ENCODE assay signal across 9 mouse cellular contexts in genomic region chr10:75318206-75318605, GRCm38 (mm10). TPM values are rescaled to one million over a fixed set of nuclear protein-coding genes. Genes with fewer than 3 reads are reported as not detected.
DNase-seq lines count a peak whose midpoint lies in the region; ATAC-seq and TF ChIP-seq lines count a peak whose summit lies in the region.
"Had no signal": no experiment of that assay in that cellular context is flagged by ENCODE, and none has a peak within 500 bp of the region (broad histone marks: within the 10 kb centered on the region; RNA-seq: fewer than 3 reads in every experiment).

No protein-coding gene starts in this region.

- no peak for TF ChIP-seq POLR2A in limb, embryonic 14.5 days (IDR thresholded peaks at IDR 0.05; ENCODE audit: borderline replicate concordance, extremely low read depth, insufficient read depth, insufficient read length)
- no peak for TF ChIP-seq POLR2A in small intestine, adult 2 months (IDR thresholded peaks at IDR 0.05; ENCODE audit: low read depth, low read length)

- peak overlapping the region; percentile 53 for H3K4me3 ChIP-seq in forebrain, embryonic 10.5 days
- H3K4me3 ChIP-seq in forebrain, embryonic 12.5 days (replicated peaks): no peak overlapping the region
- H3K4me3 ChIP-seq in lung, postnatal 0 days (ENCODE audit: low read depth, low read length): peak overlapping the region; percentile 60
- peak overlapping the region; percentile 50; the same call in 1 of the 2 replicates for H3K4me3 ChIP-seq in limb, embryonic 14.5 days (replicated peaks; ENCODE audit: low read length)
- H3K4me3 ChIP-seq in small intestine, adult 2 months (ENCODE audit: low read depth, low read length): peak overlapping the region; percentile 69

- peaks cover 50% of the 10 kb centered on the region for H3K27me3 ChIP-seq in forebrain, embryonic 10.5 days (ENCODE audit: poor library complexity, severe bottlenecking)
- peaks cover 39% of the 10 kb centered on the region for H3K27me3 ChIP-seq in forebrain, embryonic 12.5 days
- H3K27me3 ChIP-seq in lung, postnatal 0 days (replicated peaks; ENCODE audit: insufficient read depth, low read length): no peaks in the 10 kb centered on the region
- H3K27me3 ChIP-seq in limb, embryonic 14.5 days (ENCODE audit: control insufficient read depth, insufficient read depth, low read length): peaks cover 26% of the 10 kb centered on the region
- 0 out of 2 replicates have a peak, but pooled peaks cover 9% of the 10 kb centered on the region for H3K27me3 ChIP-seq in small intestine, adult 2 months (ENCODE audit: control insufficient read depth, insufficient read depth, low read length)

- no peak for DNase-seq in forebrain, embryonic 10.5 days (ENCODE audit: extremely low spot score, low spot score)
- DNase-seq in lung, postnatal 0 days (ENCODE audit: low spot score): no peak
- no peak for DNase-seq in lung, postnatal 25 days (ENCODE audit: low spot score)
- DNase-seq in limb, embryonic 14.5 days (ENCODE audit: low spot score): no peak
- DNase-seq in frontal cortex, postnatal 36 days (ENCODE audit: low spot score in 2 of 2): no peak
- DNase-seq: kidney, adult 9 months had no signal

- H3K9ac ChIP-seq in forebrain, embryonic 12.5 days: no peak overlapping the region
- no peak overlapping the region for H3K9ac ChIP-seq in lung, postnatal 0 days (replicated peaks; ENCODE audit: low read depth)
- no peak overlapping the region for H3K9ac ChIP-seq in limb, embryonic 14.5 days (ENCODE audit: low read depth, low read length, severe bottlenecking)

- 79% methylated on average over 6 of the region's 6 CpGs for WGBS in forebrain, embryonic 10.5 days
- 91% methylated on average over 6 of the region's 6 CpGs for WGBS in forebrain, embryonic 12.5 days
- 68% methylated on average over 6 of the region's 6 CpGs for WGBS in lung, postnatal 0 days
- WGBS in limb, embryonic 14.5 days: 85% methylated on average over 6 of the region's 6 CpGs
- 68% methylated on average over 6 of the region's 6 CpGs for whole genome bisulfite sequencing in small intestine, adult 2 months

- no peak for TF ChIP-seq EP300 in lung, postnatal 0 days (IDR thresholded peaks at IDR 0.05)

- H3K4me1 ChIP-seq in forebrain, embryonic 10.5 days: peaks cover 28% of the 10 kb centered on the region
- peaks cover 15% of the 10 kb centered on the region for H3K4me1 ChIP-seq in forebrain, embryonic 12.5 days
- peaks cover 6% of the 10 kb centered on the region; the same call in 1 of the 2 replicates for H3K4me1 ChIP-seq in lung, postnatal 0 days (ENCODE audit: insufficient read depth, low read depth, low read length)
- H3K4me1 ChIP-seq in limb, embryonic 14.5 days (ENCODE audit: control insufficient read depth, insufficient read depth, low read length): peaks cover 9% of the 10 kb centered on the region
- peaks cover 8% of the 10 kb centered on the region for H3K4me1 ChIP-seq in small intestine, adult 2 months (ENCODE audit: control insufficient read depth, insufficient read depth, insufficient read length, low read length)

- ATAC-seq in forebrain, embryonic 12.5 days (ENCODE audit: low FRiP score): no peak
- ATAC-seq in lung, postnatal 0 days: no peak
- ATAC-seq in limb, embryonic 14.5 days (ENCODE audit: low FRiP score, low read depth): no peak
- no peak for ATAC-seq in inflammation-experienced regulatory T-cells, adult 6 months

- TF ChIP-seq CTCF in lung, postnatal 0 days (IDR thresholded peaks at IDR 0.05): no peak
- TF ChIP-seq CTCF in small intestine, adult 2 months (IDR thresholded peaks at IDR 0.05; ENCODE audit: extremely low read depth, insufficient read length, insufficient replicate concordance, low read depth, low read length): no peak

- no peak overlapping the region for H3K27ac ChIP-seq in forebrain, embryonic 10.5 days
- H3K27ac ChIP-seq in forebrain, embryonic 12.5 days: no peak overlapping the region
- H3K27ac ChIP-seq in lung, postnatal 0 days (ENCODE audit: low read length): no peak overlapping the region
- no peak overlapping the region for H3K27ac ChIP-seq in limb, embryonic 14.5 days (replicated peaks; ENCODE audit: low read depth, low read length)
- no peak overlapping the region for H3K27ac ChIP-seq in small intestine, adult 2 months (ENCODE audit: insufficient read depth, low read depth, low read length)

- no peak overlapping the region for H3K4me2 ChIP-seq in forebrain, embryonic 12.5 days
- peak overlapping the region; percentile 73 for H3K4me2 ChIP-seq in lung, postnatal 0 days (replicated peaks; ENCODE audit: low read depth, low read length)
- H3K4me2 ChIP-seq in limb, embryonic 14.5 days (replicated peaks; ENCODE audit: low read depth, low read length, severe bottlenecking): no peak overlapping the region

- no peaks in the 10 kb centered on the region for H3K9me3 ChIP-seq in forebrain, embryonic 10.5 days
- H3K9me3 ChIP-seq in forebrain, embryonic 12.5 days: no peaks in the 10 kb centered on the region
- no peaks in the 10 kb centered on the region for H3K9me3 ChIP-seq in lung, postnatal 0 days (ENCODE audit: low read length)
- no peaks in the 10 kb centered on the region for H3K9me3 ChIP-seq in limb, embryonic 14.5 days (ENCODE audit: control insufficient read depth, low read length)

- peaks cover 2% of the 10 kb centered on the region; the same call in 1 of the 2 replicates for H3K36me3 ChIP-seq in forebrain, embryonic 10.5 days (replicated peaks)
- H3K36me3 ChIP-seq in forebrain, embryonic 12.5 days (replicated peaks): peaks cover 2% of the 10 kb centered on the region; the same call in 1 of the 2 replicates
- no peaks in the 10 kb centered on the region for H3K36me3 ChIP-seq in lung, postnatal 0 days (ENCODE audit: insufficient read depth, low read length)
- H3K36me3 ChIP-seq in limb, embryonic 14.5 days (ENCODE audit: control insufficient read depth, insufficient read depth, low read length): no peaks in the 10 kb centered on the region
- peaks cover 1% of the 10 kb centered on the region; the same call in 1 of the 2 replicates for H3K36me3 ChIP-seq in small intestine, adult 2 months (ENCODE audit: control insufficient read depth, insufficient read depth, low read length)

RNA-seq across cellular contexts. Expression of gene Adora2a, which starts 1.5 kb away (rescaled TPM):
- polyA plus RNA-seq in forebrain, embryonic 10.5 days (2016; fragmentation: Nextera tagmentation; extraction: Ambion mirVana): 2.0 and 2.5 TPM in 2 replicates
- polyA plus RNA-seq in forebrain, embryonic 12.5 days (2016; fragmentation: Nextera tagmentation; extraction: Ambion mirVana): 3.2 and 3.6 TPM in 2 replicates
- polyA plus RNA-seq in lung, postnatal 0 days (2015; fragmentation: Nextera tagmentation; extraction: Ambion mirVana): 4.3 and 5.4 TPM in 2 replicates
- polyA plus RNA-seq in limb, embryonic 14.5 days (2012; rRNA removed): 4.7 and 6.4 TPM in 2 replicates
- 3.3 and 4.2 TPM in 2 replicates for polyA plus RNA-seq in limb, embryonic 14.5 days (2014; fragmentation: Nextera tagmentation; extraction: Ambion mirVana)
- 2.5 and 7.5 TPM in 2 replicates for polyA plus RNA-seq in small intestine, adult 2 months (2012; rRNA removed)
- 10 to 100 TPM; 16.5 to 35.9 (median 32.7) TPM for polyA plus RNA-seq in inflammation-experienced regulatory T-cells, adult 6 months (2017; shearing (Covaris generic))
